Mouse (Mus musculus) hindbrain, postnatal 0 days (tissue): Measurements from ENCODE around the gene Zfp618. TPM values are rescaled to one million over a fixed set of nuclear protein-coding genes. Genes with fewer than 3 reads are reported as not detected.

Experiments
- ATAC-seq: fragments of 200-750 bp; cut with Nextera tagmentation; 2 replicates; pipeline ENCODE4 v1.8.0; 2017; ENCODE audit warnings: mild to moderate bottlenecking, moderate TSS enrichment, moderate library complexity
- DNase-seq: peaks from one replicate; pipeline ENCODE4 v3.0.0-alpha.2; 2015; ENCODE audit warnings: low spot score
- H3K27ac ChIP-seq: fragments of 300-500 bp; sonication (generic); 2 replicates; pipeline ENCODE4 v1.5.1; 2014; ENCODE audit warnings: mild to moderate bottlenecking
- H3K27me3 ChIP-seq: fragments of 300-500 bp; sonication (generic); 2 replicates; pipeline ENCODE4 v1.6.1; 2014; ENCODE audit warnings: low read length, mixed read lengths; ENCODE audit not compliant: insufficient read depth
- H3K36me3 ChIP-seq: fragments of 300-500 bp; sonication (generic); 2 replicates; pipeline ENCODE4 v1.6.1; 2014; ENCODE audit warnings: low read length, mixed read lengths; ENCODE audit not compliant: insufficient read depth
- H3K4me1 ChIP-seq: fragments of 300-500 bp; sonication (generic); 2 replicates; pipeline ENCODE4 v1.6.1; 2014; ENCODE audit warnings: antibody characterized with exemption, low read length, mixed read lengths; ENCODE audit not compliant: insufficient read depth
- H3K4me2 ChIP-seq: fragments of 300-500 bp; sonication (generic); 2 replicates; pipeline ENCODE4 v1.6.1; 2014; ENCODE audit warnings: low read depth, mild to moderate bottlenecking, low read length, moderate library complexity, mixed read lengths
- H3K4me3 ChIP-seq: fragments of 300-500 bp; sonication (generic); 2 replicates; pipeline ENCODE4 v1.5.1; 2014; ENCODE audit warnings: low read length
- H3K9ac ChIP-seq: fragments of 300-500 bp; sonication (generic); replicated peaks from 2 replicates; pipeline ENCODE4 v1.6.1; 2014; ENCODE audit warnings: mild to moderate bottlenecking, low read length, moderate library complexity, mixed read lengths
- H3K9me3 ChIP-seq: fragments of 300-500 bp; sonication (generic); 2 replicates; pipeline ENCODE4 v1.6.1; 2016; ENCODE audit warnings: low read length, mixed read lengths
- CTCF ChIP-seq: IDR thresholded peaks from 2 replicates; pipeline ENCODE4 v1.5.1; 2016; ENCODE audit warnings: antibody characterized with exemption, control low read depth, low read depth
- WGBS: fragments of 180-500 bp; shearing (Covaris S2); extraction: QIAGEN DNeasy Blood & Tissue Kit; methylation state at CpG from one replicate; pipeline ENCODE4 v1.1.7; 2014; 5-methylcytosine and 5-hydroxymethylcytosine counted together
- polyA plus RNA-seq: library from polyadenylated mRNA; unstranded; fragments of >200 nt; fragmentation: Nextera tagmentation; extraction: Ambion mirVana; gene quantifications from 2 replicates; pipeline ENCODE4 v1.2.1, GENCODE M21; 2015
- total RNA-seq: library from RNA; depleted of rRNA; stranded (reverse); fragments of >200 nt; gene quantifications from 2 replicates; pipeline ENCODE4 v1.2.3, GENCODE M21; 2014

Zfp618 gene
- total and polyA plus RNA-seq, 2 experiments from 2014 or later, result 16.2 to 26.8 TPM

DNA sequence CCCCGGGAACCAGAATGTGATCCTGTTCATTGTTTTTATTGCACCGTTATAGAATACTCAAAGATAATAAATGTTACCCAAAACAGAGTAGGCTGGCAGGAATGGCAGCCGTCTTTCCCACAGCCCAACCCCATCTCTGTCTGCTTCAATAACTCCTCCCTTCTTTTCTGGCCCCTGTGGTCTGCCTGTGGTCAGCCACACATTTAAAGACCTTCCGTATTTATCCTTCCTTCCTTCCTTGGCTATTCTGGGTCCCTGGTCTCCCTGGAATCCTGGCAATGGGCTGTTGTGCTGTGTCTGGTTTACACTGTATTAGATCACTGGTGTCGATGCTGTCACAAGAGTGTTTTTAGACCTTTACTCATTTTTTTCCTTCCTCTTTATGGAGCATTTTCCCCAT lies 125.8 kb downstream of the Zfp618 start:
- no peak for DNase-seq
- TF ChIP-seq CTCF, result no peak
- 90% methylated on average over 5 of the region's 5 CpGs for WGBS

GRCm38 (mm10) chr4:63097603-63098002 lies 132.2 kb downstream of the Zfp618 start:
- no peak overlapping the region for H3K4me3 ChIP-seq
- TF ChIP-seq CTCF, result no peak
- WGBS, result 86% methylated on average over 1 of the region's 1 CpGs
- DNase-seq (peak; percentile 33), ATAC-seq (peak; percentile 34; the same call in 1 of the 2 replicates)
- no peaks in the 10 kb centered on the region for H3K9me3 ChIP-seq
- H3K4me2 ChIP-seq, result no peak overlapping the region
- H3K27ac ChIP-seq, result no peak overlapping the region
- H3K4me1 ChIP-seq, result no peaks in the 10 kb centered on the region
- no peak overlapping the region for H3K9ac ChIP-seq
- H3K36me3 ChIP-seq, result peaks cover 12% of the 10 kb centered on the region
- no peaks in the 10 kb centered on the region for H3K27me3 ChIP-seq

More for the DNA sequence above, 125.8 kb downstream of the Zfp618 start:
- H3K4me3 ChIP-seq, result no peak overlapping the region
- no peak overlapping the region for H3K4me2 ChIP-seq
- H3K4me1 ChIP-seq, result no peaks in the 10 kb centered on the region
- no peak overlapping the region for H3K9ac ChIP-seq
- no peaks in the 10 kb centered on the region for H3K9me3 ChIP-seq
- no peak overlapping the region for H3K27ac ChIP-seq
- no peaks in the 10 kb centered on the region for H3K27me3 ChIP-seq
- peaks cover 10% of the 10 kb centered on the region; the same call in 1 of the 2 replicates for H3K36me3 ChIP-seq
- ATAC-seq, result no peak

DNA sequence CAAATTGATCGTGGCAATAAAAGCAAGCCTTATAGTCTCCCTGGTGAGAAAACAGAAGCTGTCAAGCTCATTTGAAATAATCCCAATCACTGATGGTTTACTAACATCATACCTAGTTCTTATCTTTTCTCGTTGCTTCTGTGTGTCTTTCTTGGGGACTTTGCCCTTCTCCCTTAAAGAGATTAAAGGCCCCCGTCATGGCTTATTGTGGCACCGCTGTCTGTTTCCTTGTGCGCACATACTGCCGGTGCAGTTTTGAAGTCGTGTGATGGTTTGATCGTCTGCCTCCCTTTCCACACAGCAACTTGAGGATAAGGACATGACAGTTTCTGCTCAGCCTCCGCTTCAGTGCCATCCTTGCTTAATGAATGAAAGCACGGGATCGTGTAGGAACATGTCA lies 135.1 kb downstream of the Zfp618 start:
- no peak for DNase-seq
- Histone ChIP-seq H3K4me2 (no peak overlapping the region), H3K36me3 (peaks cover 17% of the 10 kb centered on the region), H3K4me1 (no peaks in the 10 kb centered on the region), H3K27ac (no peak overlapping the region), H3K27me3 (no peaks in the 10 kb centered on the region), H3K9ac (no peak overlapping the region), H3K9me3 (no peaks in the 10 kb centered on the region), H3K4me3 (no peak overlapping the region)
- TF ChIP-seq CTCF, result no peak
- no peak for ATAC-seq
- 84% methylated on average over 11 of the region's 11 CpGs for WGBS

DNA sequence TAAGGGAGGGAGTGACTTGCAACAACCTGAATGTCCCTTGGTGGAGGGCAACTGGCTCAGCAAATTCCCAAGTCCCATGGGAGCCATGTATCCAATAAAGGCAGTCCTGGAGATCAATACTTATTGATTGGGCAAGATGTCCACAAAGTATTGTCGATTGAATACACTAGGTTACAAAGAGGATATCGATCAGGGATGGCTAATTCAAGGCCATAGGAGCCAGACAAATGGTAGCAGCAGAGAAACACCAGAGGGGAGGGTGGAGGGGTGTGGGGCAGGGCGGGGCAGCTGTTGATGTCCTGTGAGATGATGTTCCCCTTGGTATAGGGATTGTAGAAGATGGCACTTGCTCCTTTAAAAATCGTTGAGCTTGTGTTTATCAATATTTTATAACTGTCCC lies 136.7 kb downstream of the Zfp618 start:
- no peak overlapping the region for H3K27ac ChIP-seq
- ATAC-seq, result no peak
- DNase-seq, result no peak
- H3K9me3 ChIP-seq, result no peaks in the 10 kb centered on the region
- no peak overlapping the region for H3K9ac ChIP-seq
- no peak overlapping the region for H3K4me2 ChIP-seq
- H3K4me3 ChIP-seq, result no peak overlapping the region
- TF ChIP-seq CTCF, result no peak
- 91% methylated on average over 4 of the region's 4 CpGs for whole genome bisulfite sequencing
- H3K27me3 ChIP-seq, result no peaks in the 10 kb centered on the region
- no peaks in the 10 kb centered on the region for H3K4me1 ChIP-seq
- H3K36me3 ChIP-seq, result peaks cover 6% of the 10 kb centered on the region; the same call in 1 of the 2 replicates

- 91% methylated on average over 8 of the region's 8 CpGs for WGBS
- Histone ChIP-seq H3K27ac (no peak overlapping the region), H3K9me3 (no peaks in the 10 kb centered on the region), H3K4me1 (no peaks in the 10 kb centered on the region), H3K36me3 (peaks cover 6% of the 10 kb centered on the region; the same call in 1 of the 2 replicates), H3K9ac (no peak overlapping the region), H3K4me3 (no peak overlapping the region), H3K4me2 (no peak overlapping the region), H3K27me3 (no peaks in the 10 kb centered on the region)
- no peak for ATAC-seq
- DNase-seq, result peak; percentile 14
- no peak for TF ChIP-seq CTCF
Observed at GRCm38 (mm10) chr4:63105651-63106050, 140.3 kb downstream of the Zfp618 start.

DNA sequence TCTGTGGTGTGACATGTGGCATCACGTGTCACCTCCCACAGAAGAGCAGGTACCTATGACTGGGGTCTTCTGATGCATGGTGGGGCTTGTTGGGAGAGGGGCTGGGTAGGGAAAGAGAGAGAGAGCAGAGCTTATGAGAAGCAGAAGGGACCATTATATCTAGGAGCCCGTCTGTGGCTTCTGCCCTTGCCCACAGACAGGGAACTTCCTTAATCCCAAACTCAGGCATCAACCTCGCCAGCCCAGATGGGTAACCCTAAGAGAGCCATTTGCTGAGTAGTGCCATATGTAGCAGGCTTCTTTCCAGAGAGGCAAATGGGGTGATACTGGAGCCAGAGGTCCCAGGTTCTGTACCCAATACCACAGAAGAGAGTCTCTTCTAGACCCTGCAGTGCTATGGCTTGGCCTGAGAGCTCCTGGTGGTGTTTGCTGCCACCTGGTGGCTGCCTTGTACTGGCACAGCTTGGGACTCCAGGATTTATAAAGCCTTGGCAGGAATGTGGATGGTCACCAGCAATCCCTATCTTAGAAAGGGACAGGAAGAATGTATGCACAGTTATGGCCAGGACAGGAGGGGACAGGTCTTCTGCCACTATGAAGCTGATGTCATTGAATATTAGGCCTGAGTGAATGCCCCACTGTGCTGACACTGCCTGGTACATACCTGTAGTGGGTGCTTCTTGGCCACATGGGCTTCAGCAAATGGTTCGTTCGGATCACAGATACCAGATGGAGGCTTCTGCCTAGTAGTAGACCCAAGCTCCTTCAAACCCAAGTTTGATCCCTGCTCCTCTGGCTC lies 153.5 kb downstream of the Zfp618 start:
- no peak overlapping the region for H3K4me3 ChIP-seq
- no peaks in the 10 kb centered on the region for H3K9me3 ChIP-seq
- peak; percentile 93 for DNase-seq
- H3K27me3 ChIP-seq, result no peaks in the 10 kb centered on the region
- H3K9ac ChIP-seq, result no peak overlapping the region
- no peaks in the 10 kb centered on the region for H3K4me1 ChIP-seq
- peak; percentile 99 for TF ChIP-seq CTCF
- H3K4me2 ChIP-seq, result no peak overlapping the region
- no peaks in the 10 kb centered on the region for H3K36me3 ChIP-seq
- H3K27ac ChIP-seq, result no peak overlapping the region
- peak; percentile 90 for ATAC-seq
- WGBS, result 83% methylated on average over 5 of the region's 5 CpGs

DNA sequence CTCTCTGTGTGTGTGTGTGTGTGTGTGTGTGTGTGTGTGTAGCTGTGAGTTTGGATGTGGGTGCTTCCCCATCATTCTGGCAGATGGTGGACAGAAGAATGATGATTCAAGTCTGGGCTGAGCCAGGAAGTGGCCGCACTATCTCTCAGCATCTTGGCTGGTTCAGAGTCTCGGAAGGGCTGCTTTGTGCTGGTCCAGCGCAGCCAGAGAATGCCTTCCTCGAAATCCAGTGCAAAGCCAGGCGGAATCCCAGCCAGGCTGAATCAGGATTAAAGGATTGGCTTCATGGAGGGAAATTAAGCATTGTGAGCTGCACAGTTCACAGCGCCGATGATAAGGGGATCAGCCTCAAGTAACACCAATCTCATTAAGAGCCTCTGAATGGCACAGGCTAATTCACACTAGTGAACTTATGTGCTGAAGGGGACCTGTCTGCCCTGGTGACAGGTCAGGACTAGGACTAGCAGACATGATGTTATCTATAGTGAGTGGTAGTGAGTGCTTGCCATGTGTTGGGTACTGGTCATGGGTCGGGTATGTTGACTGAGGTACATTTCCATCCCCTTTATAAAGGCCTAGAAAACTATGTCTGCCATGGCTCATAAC lies 159.6 kb downstream of the Zfp618 start:
- H3K4me2 ChIP-seq, result no peak overlapping the region
- peak; percentile 32 for DNase-seq
- peak; percentile 18; the same call in 1 of the 2 replicates for ATAC-seq
- TF ChIP-seq CTCF, result no peak
- H3K36me3 ChIP-seq, result no peaks in the 10 kb centered on the region
- no peak overlapping the region for H3K27ac ChIP-seq
- H3K4me3 ChIP-seq, result no peak overlapping the region
- WGBS, result 55% methylated on average over 8 of the region's 8 CpGs
- no peaks in the 10 kb centered on the region for H3K9me3 ChIP-seq
- H3K27me3 ChIP-seq, result no peaks in the 10 kb centered on the region
- H3K9ac ChIP-seq, result no peak overlapping the region
- no peaks in the 10 kb centered on the region for H3K4me1 ChIP-seq
